Mouse (Mus musculus) heart, adult 18-20 months (tissue): ENCODE results near the gene Afmid. TPM values are rescaled to one million over a fixed set of nuclear protein-coding genes. Genes with fewer than 3 reads are reported as not detected.
"Not testable (repeated sequence)": the region's sequence is repeated elsewhere in the genome, so short reads cannot be mapped to it uniquely, and the experiment has no call there.

Source experiments
- DNase-seq, 2 experiments: peaks; one replicate each; pipeline ENCODE4 v3.0.0; 2021 to 2022; ENCODE audit warnings: mixed read lengths in 1 of 2
- total RNA-seq, 2 experiments: library from RNA; stranded (reverse); gene quantifications; 2 replicates each; pipeline ENCODE4 v1.2.3; 2021

Gene Afmid
- total RNA-seq, 2 experiments from 2014 or later = 3.9 to 5.5 TPM

DNA sequence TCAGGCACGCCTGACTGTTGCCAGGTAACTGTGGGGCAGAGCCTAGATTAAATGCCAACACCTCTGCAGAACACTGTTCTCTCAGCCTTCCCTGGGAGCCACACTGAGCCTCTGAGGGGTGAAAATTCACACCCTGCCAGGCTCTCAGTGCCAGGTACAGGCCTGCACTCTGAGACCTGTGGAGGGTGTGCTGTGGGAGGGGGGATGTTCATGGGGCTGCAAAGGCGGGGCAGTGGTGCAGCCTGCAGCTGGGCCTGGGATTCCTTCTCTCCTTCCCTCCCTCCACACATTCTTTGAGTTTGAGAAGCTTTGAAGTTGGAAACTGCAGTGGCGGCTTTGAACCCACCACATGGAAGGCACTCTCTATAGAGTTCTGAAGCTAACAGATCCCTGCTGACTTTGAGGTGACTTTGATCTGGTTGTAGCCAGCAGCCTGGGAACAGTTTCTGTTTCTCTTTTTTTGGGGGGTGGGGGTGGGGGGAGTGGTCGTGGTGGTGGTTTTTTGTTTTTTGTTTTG is 31.6 kb upstream of the Afmid start:
- DNase-seq = no peak

DNA sequence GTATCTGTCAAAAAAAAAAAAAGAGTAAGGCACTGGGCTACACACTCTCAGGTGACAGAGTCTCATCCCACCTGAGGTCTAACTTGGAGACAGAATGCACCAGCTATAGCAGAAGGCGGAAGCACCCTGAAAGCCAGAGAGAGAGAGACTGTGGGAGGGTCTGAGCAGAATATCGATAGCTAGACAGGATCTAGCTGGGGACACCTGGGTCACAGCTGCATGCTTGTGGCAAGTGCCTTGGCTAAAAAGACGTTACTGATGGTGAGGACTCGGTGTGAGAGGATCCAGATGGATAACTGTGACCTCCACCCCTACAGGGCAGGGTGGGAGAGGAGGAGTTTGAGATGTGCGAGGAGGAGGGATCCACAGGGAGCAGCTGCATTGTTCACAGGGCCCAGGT is 28.8 kb upstream of the Afmid start:
- no peak for DNase-seq

DNA sequence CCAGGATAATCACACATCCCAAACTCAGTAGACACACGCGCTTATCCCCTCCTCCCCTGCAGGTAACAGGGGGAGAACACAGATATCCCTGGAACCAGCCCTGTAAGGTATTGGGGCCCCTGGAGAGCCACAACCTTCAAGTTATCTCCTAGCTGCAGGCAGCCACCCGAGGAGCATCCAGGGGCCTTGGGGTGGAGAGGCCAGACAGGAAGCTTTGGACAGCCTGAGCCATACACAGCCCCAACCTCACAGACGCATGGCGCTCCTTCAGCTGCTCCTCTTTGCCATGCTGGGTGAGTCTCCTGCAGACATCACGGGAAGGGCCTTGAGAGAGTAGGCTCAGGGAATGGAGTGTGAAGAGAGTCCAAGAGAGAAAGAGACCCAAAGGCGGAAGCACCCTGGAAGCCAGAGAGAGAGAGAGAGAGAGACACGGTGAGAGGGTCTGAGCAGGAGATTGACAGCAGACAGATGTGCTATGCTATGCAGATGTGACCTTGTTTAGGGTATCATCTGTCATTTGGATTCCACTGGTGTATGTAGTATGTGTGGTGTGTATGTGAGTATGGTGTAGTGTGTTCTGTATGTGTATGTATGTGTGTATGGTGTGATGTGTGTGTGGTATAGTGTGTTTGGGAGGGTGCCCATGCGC is 28.1 kb upstream of the Afmid start, which contains the start of gene 6030468B19Rik:
6030468B19Rik (plus strand) TSS at position 150 of the 649 bp plus-strand sequence.
- DNase-seq = no peak

DNA sequence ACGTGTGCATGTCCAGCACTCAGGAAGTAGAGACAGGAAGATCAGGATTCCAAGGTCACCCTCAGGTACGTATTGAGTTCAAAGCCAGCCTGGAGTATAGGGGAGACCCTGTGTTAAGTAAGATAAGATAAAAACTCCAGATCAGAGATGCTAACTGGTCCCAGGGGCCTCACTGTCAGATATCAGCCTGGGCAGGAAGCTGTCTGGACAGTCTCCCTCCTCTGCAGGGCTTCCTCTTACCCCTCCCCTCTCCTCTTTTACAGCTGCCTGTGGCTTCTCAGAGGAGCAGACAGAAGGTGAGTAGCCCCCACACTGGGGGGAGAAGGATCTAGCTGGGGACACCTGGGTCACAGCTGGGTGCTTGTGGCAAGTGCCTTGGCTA is 27.6 kb upstream of the Afmid start:
- DNase-seq = no peak

DNA sequence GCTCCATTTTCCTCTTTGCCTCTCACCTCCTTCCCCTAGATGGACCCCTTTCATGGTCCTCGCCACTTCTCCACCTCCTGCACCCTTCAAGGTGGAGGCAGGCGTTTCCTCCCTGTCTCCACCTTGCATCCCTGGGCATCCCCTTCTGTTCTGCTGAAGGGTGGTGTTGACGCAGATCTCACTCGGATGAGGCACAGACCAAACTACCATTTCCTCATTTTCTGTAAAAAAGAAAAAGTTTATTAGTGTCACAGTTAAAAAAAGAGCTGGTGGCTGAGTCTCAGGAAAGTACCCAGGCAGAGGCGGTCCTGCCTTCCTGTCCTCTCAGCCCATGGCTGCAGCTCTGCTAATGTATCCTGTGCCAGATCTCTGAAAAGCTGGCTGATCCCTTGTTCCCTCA is 26.6 kb upstream of the Afmid start:
- DNase-seq = peak in 1 of 2 experiments; percentile 22

DNA sequence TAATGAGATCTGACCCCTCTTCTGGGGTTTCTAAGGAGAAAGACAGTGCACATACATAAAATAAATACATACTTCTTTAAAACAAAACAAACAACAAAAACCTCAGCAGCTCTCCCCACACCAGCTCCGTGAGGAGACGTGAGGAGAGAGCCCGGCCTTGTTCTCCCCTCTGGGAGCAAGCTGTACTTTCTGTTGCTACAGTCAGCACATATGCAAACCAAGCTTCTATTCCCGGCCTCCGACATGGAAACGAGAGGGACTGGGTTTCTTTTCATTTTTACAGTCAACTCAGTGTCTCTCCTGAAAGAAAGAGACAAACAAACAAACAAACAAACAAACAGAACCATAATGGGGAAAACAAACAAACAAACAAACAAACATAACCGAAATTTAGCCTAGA is 25.7 kb upstream of the Afmid start:
- DNase-seq = no peak

DNA sequence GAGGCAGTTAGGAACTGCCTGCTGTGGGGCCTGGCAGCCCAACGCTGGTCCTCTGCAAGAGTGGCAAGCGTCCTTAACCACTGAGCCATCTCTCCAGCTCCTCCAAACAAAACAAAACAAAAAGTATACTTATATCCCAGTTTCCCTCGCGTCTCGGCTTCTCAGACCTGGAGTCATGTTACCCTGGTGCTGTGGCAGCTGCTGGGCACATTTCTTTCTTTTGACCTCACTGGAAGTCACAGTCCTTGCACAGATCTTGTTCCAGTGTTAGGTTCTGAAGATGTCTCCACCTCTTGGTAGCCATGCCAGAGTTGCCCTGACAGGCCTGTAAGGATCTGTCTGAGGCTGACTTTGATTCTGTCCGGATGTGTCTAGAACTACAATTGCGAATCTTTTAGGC is 24.1 kb upstream of the Afmid start:
- no peak for DNase-seq

DNA sequence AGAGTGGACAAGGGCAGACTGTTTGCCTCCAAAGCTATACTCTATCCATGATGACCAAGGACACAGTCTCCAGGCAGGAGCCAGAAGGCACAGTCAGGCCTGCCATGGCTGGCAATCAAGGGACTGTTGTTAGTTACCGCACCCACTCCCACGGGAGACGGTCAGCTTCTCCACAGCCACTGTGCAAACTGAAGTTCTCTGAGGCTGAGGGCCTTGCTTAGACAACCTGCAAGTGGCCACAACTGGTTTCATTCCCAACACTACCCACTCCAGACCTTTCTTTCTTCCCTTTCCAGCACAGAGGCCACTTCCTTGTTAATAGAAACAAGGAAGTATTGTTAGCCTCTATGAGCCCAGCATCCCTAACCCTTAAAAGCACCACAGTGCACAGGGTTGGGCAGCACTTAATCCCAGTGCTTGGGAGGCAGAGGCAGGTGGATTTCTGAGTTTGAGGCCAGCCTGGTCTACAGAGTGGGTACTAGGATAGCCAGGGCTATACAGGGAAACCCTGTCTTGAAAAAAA is 22.5 kb upstream of the Afmid start:
- DNase-seq = no peak

DNA sequence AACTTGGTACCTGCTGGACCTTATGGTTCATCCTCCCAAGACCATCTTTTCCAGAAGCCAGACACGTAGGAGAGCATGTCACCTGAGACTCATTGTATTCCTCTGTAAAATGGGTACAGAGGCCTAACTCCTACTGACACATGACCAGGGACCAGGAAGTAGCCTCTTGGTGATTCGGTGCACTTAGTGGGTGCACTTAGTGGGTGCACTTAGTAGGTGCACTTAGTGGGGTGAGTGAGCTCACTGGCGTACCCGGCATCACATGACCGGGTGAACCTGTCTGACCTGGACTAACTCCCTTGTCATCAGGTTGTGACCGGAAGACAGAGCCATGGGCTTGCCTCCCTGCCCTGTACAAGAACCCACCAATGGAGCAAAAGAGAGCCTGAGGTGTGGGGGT is 18.9 kb upstream of the Afmid start:
- no peak for DNase-seq

DNA sequence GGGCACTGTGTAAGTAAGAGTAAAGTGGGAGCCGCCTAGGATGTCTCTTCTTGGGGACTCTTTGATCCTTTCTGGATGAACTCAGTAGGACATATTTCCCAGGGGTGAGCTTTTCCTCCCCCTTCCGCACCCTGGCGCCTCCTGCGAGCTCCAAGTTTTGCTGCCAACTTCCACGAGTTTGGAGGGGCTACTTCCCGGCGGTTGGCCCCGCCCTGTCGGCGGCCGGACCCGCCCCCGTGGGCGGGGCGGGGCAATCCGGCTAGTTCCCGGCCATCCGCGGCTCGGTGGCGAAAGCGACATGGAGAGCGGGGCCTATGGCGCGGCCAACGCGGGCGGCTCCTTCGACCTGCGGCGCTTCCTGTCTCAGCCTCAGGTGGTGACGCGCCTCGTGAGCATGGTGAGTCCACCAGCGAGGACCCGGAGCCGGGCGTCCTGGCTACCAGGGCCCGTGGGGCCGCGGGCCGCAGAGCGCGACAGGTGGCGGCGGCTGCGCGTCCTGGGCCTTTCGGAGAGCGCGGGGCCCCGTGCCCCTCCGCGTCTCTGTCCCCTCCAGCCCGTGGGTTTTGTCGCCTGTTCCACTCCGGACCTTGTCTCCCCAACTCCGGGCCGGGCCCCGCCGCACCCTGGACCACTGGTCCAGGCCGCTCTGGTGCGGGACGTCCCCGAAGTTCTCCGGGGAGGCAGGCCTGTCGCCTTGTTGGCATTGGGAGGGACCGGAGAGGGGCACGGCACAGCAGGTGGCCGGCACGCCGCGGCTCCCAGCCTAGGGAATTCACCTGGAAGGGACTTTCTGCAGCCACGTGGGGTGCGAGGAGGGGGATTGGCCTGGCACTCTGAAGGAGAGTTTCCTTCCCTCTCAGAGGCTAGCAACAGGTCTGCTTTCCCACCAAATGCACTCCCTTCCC is 16.1 kb upstream of the Afmid start, which contains the start of the genes Gm20708 and Syngr2:
Gm20708 (plus strand) TSS at position 262 of the 905 bp plus-strand sequence.
Syngr2 (plus strand) TSS at position 262 of the 905 bp plus-strand sequence.
- peak; percentile 86 for DNase-seq

DNA sequence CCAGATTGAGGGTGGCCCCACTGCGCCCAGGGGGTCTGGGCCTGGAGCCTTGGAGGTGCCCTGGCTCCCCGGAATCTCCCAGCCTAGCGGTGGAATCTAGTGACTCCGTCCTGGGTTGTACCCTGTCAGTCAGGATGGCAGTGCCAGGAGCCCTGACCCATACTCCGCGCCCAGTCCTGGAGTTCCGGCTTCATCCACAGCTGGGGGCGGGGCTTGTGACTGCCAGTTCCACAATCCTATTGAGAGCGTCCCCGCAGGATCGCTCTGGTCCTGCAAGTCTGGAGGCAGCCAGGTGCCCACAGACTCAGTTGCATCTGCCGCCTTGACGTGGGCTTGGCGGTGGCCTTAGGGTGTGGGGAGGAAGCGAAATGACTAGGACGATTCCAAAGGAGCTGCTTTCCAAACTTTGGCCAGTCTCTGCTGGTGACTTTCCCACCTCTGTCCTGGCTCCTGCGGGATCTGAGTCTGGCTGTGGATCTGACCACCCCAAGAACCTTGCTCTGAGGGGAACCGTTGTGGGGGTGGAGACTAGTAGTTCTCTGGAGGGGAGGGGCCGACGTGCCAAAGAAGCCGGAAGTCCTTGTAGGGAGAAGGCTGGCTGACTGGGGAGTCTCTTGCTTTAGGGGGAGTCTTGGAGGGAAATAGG is 15.2 kb upstream of the Afmid start:
- DNase-seq = peak; percentile 92 to 93

DNA sequence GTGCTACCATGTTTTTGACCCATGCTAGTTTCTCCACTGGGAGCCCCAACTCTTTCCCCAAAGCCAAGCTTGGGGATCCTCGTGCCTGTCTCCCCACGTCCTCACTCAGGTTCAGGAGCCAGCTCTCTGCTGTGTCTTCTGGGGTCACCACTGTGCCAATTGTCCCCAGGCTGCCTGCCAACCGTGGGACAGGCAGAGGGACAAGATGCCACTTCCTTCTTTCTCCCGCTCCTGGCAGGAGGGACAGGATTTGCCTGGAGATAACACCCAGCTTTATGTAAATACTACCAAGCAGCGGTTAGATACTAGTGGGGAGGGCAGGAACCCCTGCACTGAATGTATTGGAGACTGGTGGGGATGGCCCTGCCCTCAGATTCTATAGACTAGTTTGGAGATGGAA is 11.9 kb upstream of the Afmid start:
- no peak for DNase-seq

DNA sequence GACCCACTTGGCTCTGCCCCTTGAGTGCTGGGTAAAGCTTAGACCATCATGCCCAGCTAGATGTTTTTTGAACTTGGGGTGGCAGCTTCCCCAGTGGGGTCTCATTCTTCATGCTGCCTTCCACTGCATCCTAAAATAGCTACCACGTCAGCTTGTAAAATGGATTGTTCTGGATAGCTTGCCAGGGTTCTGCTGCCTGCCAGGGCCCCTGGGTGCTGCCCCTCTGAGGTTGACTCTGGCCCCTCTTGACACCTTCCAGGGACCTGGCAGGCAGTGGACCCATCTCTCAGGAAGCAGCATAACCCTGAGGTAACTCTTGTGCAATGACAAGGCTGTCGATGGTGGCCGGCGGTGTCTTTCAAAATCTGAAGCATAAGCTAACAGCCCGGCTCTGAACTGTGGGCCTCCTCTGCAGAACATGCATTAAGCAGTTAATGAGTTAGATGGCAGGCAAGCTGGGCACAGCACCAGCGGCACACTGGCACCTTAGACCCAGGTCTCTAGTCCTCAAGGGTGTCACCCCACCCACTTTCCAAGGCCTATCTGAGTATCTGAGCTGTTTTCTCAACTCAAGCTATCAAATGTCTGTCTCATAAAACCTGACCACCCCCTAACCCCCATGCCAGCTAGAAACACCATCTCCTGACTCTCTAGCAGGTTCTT is 10.9 kb upstream of the Afmid start:
- no peak for DNase-seq

DNA sequence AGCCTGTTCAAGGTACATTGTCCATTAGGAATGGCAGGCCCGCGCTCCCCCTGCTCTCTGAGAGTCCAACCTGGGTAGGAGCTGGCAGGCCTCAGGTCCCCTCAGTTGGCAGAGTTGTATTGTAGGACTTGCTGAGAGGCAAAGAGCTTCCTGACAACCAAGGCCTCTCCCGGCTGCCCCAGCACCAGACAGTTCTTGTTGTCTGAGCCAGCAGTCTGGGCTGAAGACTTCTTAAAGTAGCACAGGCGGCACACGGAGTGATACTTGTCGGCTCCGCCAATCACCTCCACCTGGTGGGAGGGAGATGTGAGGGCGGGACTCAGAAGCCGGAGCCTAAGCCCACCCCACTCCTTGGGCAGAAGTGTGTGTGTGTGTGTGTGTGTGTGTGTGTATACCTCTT is 9.9 kb upstream of the Afmid start:
- DNase-seq = not testable (repeated sequence)

DNA sequence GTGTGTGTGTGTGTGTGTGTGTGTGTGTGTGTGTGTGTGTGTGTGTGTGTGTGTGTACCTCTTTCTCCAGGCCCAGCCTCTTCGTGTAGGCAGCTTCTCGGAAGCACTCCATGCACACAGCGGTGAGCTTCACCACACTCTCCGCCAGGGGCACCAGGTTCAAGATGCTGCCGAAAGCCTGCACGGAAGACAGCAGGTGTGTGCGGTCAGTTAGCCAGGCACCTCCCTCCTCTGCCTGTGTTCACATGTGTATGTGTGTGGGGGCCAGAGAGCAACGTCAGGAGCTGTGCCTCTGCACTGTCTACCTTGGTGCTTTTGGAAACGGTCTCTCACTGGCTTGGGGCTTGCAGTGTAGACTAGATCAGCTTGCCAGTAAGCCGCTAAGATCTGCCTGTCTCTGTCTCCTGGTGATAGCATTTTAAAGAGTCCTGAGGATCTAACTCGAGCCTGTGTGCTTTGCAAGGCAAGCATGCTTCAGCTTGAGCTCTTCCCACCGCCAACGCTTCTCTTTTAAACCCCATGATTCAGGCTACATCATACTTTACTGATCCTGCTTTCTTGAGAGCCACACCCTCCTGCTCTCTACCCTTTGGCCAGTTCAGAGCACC is 9.2 kb upstream of the Afmid start:
- no peak for DNase-seq

DNA sequence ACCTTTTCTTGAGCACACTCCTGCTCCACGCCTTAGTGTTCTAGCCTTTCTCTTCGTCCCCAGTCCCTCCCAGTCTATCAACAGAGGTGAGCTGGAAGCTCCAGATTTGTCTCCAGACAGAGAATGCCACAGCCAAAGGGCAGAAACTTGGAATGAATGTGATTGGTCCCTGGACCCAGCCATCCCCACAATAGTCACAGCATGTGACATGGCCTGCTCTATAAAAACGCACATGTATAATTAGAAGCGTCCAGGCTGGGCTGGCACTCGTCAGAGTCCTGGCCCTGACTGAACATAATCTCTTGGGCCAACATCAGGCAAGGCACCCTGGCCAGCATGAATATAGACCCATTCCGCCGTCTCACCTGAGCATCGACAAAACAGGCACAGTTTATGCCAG is 6.6 kb upstream of the Afmid start:
- peak; percentile 79 to 85 for DNase-seq

DNA sequence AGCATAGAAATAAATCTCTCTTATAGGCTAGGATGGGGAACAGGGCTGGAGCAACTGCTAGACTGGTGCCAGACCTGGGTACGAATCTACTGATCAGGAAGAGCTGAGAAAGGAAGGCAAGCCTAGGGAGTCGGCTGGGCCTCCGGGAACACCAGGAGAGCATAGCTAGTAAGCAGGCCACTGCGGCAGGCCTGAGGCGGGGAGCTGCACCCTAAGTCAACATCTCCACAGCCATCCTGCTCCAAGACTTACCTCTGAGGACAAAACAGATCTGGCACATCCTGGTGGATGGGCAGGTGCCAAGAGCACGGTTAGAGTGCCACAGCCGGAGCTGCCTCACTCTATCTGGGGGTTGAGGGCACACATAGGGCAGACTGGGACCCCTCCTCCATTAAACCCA is 5.6 kb upstream of the Afmid start:
- DNase-seq = no peak

DNA sequence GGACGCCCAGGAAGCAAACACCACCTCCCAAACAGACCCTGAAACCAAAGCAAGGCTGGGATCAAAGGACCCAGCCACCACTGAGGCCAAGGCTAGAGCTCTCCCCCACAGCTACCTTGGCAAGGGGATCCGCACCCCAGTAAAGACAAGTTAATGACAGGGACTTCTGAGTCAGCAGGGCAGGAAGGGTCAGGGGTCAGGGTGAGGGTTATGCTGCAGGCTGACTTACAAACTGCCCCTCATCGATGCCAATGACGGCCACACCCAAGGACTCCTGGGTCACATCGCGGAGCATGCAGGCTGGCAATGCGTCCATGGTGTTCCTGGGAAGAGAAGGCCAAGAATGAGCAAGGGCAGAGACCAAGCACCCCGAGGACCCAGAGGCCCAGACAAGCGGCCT is 3.9 kb upstream of the Afmid start:
- DNase-seq = no peak

DNA sequence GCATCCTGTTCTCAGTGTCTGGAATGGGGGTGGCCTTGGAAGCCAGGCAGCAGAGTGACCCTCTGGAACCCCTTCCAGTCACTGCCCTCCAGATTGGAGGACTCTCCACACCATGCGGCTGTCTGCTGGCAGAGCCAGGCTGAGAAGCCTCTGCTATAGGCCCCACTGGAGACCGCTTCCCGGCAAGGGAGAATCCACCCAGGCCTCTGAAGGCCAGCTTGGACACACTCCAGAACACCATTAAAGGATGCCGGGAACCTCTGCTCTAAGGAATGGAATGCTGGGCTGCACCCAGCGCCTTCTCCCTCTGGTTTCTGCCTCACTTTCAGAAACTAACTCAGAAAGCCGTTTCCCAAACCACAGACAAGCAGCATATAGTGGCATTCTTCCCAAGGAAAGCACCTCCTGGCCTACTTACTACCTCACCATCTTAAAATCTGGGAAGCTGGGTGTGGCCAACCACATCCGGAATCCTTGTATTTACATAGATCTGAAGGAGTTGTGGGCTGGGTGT is 2.9 kb upstream of the Afmid start:
- DNase-seq = peak; percentile 58 to 65

DNA sequence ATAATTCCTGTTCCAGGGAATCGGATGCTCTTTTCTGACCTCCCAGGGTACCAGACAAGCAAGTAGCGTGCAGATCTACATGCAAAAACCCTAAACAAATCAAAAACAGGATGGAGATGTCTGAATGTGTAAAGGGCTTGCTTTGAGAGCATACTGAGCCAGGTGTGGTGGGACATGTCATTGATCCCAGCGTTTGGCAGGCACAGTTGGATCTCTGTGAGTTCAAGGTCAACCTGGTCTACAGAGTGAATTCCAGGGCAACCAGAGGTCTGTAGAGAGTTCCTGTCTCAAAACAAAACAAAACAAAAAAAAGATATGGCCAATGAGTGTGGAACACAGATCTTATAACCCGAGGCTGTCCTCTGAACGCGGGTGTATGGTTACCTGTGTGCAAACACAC is 2.3 kb upstream of the Afmid start:
- no peak for DNase-seq
